Mouse (Mus musculus) splenic B cell, adult 2 months (primary cell): Measurements from ENCODE around the gene Ttll3.
A peak's percentile ranks its signal among the peaks of the same experiment; 100 is the strongest.

Experiments used
- DNase-seq: peaks from one replicate; pipeline ENCODE4 v3.0.0-alpha.2; 2011; ENCODE audit warnings: low read depth, low spot score
- H3K27me3 ChIP-seq: 2 replicates; pipeline ENCODE4 v1.6.1; 2012; ENCODE audit warnings: mild to moderate bottlenecking, low read length, moderate library complexity, mixed read lengths; ENCODE audit not compliant: control insufficient read depth, poor library complexity, insufficient read depth, severe bottlenecking
- H3K36me3 ChIP-seq: 2 replicates; pipeline ENCODE4 v1.6.1; 2012; ENCODE audit warnings: mild to moderate bottlenecking, low read length, moderate library complexity, mixed read lengths; ENCODE audit not compliant: control insufficient read depth, poor library complexity, insufficient read depth, severe bottlenecking

The Ttll3 gene

DNA sequence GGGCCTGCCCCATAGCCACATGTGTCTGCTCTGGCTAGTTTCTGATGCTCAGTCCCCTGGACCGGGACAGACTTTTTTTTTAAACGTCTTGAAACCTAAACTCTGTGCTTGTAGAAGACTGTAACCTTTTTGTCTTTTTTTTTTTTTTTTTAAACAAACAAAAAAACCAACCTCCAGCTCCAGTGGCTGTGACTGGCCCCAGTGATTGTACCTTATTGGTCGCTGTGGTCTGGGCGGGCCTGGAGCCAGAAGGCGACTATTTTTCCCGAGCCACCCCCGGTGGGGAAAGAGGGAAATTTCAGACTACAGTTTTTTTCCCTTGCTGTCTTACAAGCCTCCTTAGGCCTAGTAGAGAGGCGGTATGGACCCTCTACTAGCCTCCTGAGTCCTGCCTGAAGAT, at the start of gene Ttll3:
Gene Ttll3 (plus strand): TSS at position 301 of the 400 bp plus-strand sequence.
- peaks cover 20% of the 10 kb centered on the region for H3K36me3 ChIP-seq
- DNase-seq: no peak

DNA sequence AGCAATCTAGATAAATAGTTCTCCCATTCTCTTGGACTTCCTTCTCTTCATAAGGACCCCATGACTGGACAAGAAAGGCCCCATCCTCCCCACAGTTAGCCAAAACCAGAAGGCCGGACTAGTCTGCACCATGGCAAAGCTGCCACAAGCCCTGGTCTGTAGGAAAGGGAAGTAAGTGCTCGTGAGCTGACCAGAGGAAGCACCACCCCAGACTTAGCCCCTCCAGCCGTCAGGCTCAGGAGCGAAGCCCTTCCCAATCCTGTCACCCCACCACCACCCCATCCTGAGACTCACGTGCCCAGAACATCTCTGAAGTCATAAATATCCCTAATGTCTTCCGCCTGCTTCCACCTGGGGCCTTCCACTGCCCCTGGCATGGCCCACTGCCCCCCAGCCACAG, 47.5 kb upstream of the Ttll3 start:
- no peaks in the 10 kb centered on the region for H3K36me3 ChIP-seq
- H3K27me3 ChIP-seq: no peaks in the 10 kb centered on the region
- no peak for DNase-seq

More for the DNA sequence above, at the start of gene Ttll3:
- no peaks in the 10 kb centered on the region for H3K27me3 ChIP-seq

DNA sequence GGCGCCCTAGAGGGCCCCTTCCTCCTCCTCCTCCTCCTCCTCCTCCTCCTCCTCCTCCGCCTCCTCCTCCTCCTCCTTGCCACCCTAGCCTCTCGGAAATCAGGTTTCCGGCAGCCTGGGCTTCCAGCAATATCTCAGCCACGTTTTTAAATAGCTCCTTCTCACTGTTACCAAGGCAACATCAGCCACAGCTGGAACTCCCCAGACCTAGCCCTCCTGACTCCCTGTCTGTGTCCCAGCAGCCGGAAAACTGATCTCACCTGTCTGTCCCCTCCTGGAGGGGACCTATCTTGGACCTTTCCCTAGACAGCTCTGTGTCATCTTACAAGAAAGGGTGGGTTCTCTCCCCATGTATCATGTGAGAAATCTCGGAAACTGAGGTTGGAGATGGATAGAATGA, 46.8 kb upstream of the Ttll3 start:
- DNase-seq: no peak
- Histone ChIP-seq H3K36me3 (no peaks in the 10 kb centered on the region), H3K27me3 (no peaks in the 10 kb centered on the region)

DNA sequence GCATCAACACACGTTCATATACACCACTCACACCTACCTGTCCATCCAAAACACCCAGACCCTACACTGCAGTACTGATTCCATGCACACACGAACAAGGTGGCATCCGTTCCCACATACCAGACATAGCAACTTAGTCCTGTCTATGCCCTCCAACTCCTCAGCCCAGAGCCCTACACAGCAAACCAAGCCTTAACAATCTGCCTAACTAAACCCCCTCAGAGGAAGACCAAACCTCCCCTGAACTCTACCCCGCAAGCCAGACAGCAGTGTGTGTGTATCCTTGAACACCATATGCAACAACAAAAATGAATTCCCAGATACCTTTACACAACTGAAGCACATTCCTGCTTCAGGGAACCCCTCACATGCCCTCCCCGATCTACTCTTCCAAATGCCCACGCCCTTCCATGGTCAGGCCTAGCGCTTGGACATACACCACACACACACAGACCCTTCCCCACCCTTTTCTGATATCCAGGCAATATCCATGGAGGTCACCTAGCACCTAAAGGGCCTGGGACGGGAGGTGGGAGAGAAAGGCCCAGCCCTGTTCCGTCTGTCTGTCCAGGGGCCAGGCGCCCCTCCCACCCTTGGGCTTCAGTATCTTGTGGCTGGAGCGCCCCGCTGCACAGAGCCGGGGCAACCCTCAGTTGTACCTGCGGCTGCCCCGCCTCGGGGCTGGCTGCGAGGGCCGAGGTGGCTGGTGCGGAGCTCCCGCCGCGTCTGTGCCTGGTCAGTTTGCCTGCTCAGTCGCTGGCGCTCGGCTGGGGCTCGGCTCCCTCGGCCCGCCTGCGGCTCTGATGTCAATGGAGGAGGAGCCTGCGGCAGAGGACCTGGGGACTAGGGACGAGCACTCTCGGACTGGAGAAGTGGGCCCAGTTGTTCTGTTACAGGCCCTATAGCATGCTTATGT, 45.6 kb upstream of the Ttll3 start, which contains the start of gene Camk1:
Gene Camk1 (minus strand): TSS at position 808 of the 916 bp plus-strand sequence.
- no peaks in the 10 kb centered on the region for H3K27me3 ChIP-seq
- DNase-seq: peak; percentile 21

DNA sequence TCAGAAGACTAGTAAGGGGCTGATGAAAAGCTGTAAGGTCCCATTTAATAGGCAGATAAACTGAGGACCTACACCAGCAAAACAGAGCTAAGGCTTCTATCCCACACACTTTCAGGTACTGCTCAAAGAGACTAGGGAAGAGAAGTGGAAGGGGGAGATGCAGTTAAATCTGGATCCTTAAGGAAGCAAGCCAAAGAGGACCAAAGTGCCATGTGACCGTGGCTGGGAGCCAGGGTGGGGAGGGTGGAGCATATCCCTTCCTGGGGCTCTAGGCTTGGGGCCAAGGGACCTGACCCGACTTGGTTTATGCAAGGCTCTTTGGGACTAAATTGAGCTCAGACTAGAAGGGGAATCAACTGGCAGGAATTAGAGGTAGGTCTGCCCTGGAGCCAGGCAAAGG, 44.7 kb upstream of the Ttll3 start:
- DNase-seq: no peak
- Histone ChIP-seq H3K36me3 (no peaks in the 10 kb centered on the region), H3K27me3 (no peaks in the 10 kb centered on the region)

More for the DNA sequence above, 45.6 kb upstream of the Ttll3 start, which contains the start of gene Camk1:
- no peaks in the 10 kb centered on the region for H3K36me3 ChIP-seq

DNA sequence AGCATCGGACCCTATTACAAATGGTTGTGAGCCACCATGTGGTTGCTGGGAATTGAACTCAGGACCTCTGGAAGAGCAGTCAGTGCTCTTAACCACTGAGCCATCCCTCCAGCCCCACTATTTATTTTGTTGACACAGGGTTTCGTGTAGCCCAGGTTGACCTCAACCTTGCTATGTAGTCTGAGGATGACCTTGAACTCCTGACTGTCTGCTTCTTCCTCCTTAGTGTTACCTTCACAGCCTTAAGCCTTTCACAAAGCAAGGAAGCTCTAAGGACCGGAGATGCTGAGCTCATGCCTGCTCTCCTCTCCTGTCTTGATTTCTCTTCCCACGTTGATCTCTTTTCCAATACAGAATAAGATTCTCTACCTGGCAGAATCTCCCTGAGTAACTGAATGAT, 42.2 kb upstream of the Ttll3 start:
- no peaks in the 10 kb centered on the region for H3K27me3 ChIP-seq
- DNase-seq: no peak
- no peaks in the 10 kb centered on the region for H3K36me3 ChIP-seq

DNA sequence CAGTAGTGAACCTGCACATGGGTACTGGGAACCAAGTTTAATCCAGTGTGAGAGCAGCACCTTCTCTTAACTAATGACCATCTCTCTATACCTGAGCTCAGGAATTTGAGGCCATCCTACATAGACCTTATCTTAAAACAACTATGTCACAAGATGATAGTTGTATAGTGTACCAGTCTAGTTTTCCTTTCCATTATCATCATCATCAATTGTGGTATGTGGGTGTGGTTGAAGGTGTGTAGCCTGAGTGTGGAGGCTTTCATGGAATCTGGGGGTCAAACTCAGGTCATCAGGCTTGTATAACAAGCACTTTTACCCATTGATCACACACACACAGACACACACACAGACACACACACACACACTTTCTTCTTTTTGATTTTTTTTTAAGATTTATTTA, 38.5 kb upstream of the Ttll3 start:
- no peak for DNase-seq
- 0 out of 2 replicates have a peak, but pooled peaks cover 2% of the 10 kb centered on the region for H3K27me3 ChIP-seq
- H3K36me3 ChIP-seq: no peaks in the 10 kb centered on the region

DNA sequence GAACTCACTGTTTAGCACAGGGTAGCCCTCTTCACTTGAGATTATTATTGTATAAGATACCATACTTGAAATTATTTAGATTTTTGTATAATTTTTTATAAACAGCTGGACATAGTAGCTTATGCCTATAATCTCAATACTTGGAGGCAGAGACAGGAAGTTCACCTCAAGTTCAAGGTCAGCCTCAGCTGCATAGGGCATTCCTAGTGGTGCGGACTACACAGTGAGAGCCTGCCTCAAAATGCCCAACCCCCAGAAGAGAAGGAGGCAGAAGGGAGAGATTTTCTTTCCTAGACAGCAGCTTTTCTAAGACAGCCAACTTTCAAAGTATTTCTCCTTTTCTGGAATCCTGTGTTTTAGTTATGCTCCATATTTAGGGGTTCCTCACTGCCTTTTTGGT, 37.9 kb upstream of the Ttll3 start:
- no peaks in the 10 kb centered on the region for H3K36me3 ChIP-seq
- no peak for DNase-seq
- H3K27me3 ChIP-seq: 0 out of 2 replicates have a peak, but pooled peaks cover 2% of the 10 kb centered on the region

DNA sequence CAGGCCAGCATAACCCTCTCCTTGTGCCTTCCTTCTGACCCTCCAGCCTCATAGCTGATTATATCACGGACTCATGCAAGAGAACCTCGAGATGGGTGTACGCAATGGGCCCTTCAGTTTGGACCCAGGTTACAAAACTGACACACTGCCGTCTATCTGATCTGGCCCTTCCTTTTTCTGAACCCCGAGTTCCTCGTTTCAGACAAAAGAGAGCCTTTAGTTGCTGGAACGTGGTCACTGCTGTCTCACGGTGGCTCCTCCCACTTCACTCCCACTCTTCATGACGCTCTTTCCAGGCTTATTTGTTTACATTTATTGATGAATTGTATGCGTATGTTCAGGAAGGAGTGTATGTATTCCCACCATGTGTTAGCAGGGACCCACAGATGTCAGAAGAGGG, 37.4 kb upstream of the Ttll3 start:
- Histone ChIP-seq H3K36me3 (no peaks in the 10 kb centered on the region), H3K27me3 (0 out of 2 replicates have a peak, but pooled peaks cover 2% of the 10 kb centered on the region)
- DNase-seq: no peak

DNA sequence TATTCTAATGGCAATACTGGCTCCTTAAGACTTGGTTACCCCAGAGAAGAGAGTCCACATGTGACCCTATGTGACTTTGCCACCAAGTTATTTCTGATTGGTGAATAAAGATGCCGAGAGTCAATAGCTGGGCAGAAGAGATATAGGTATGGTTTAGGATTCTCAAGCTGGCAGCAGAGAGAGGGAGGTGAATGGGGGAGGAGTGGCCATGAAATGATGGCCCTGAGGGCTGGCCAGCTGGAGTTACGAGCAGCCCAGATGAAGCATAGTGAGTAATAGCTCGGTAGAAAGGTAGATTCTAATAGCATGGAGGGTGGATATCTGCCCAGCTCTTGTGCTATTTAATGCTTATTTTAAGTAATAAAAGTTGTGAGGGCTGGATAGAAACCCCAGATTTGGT, 36.2 kb upstream of the Ttll3 start:
- Histone ChIP-seq H3K36me3 (no peaks in the 10 kb centered on the region), H3K27me3 (0 out of 2 replicates have a peak, but pooled peaks cover 2% of the 10 kb centered on the region)
- no peak for DNase-seq

DNA sequence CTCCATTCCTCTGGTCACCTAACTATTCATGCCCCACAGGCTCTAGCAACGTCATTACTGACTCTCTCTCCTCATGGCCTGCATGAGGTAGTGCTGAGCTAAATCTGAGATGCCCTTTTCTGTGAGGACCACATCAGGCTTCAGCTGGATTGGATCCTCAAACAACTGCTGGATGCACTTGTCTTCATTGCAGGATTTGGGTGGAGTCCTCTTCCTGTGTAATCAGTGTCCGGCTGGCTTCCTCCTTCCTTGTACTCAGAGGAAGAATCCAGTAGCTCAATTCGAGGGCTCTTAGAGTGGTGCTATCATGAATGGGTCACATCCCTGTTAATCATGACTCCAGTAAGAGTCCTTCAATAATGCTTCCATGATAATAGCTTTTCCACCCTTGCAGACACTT, 35.4 kb upstream of the Ttll3 start:
- no peak for DNase-seq
- H3K27me3 ChIP-seq: 0 out of 2 replicates have a peak, but pooled peaks cover 2% of the 10 kb centered on the region
- H3K36me3 ChIP-seq: no peaks in the 10 kb centered on the region

DNA sequence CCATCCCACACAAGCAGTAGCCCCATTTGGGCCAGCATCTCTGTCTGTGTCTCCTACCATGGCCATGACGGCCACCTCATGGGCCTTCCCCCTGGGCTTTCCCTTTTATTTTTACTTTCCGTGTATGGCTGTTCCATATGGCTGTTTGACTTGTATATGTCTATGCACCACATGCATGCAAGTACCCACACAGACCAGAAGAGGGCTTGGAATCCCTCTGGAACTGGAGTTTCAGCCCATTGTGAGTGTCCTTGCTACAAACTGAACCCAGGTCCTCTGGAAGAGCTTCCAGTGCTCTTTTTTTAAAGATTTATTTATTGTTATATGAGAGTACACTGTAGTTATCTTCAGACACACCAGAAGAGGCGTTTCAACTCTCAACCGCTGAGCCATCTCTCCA, 27.6 kb upstream of the Ttll3 start:
- Histone ChIP-seq H3K36me3 (no peaks in the 10 kb centered on the region), H3K27me3 (no peaks in the 10 kb centered on the region)
- no peak for DNase-seq

DNA sequence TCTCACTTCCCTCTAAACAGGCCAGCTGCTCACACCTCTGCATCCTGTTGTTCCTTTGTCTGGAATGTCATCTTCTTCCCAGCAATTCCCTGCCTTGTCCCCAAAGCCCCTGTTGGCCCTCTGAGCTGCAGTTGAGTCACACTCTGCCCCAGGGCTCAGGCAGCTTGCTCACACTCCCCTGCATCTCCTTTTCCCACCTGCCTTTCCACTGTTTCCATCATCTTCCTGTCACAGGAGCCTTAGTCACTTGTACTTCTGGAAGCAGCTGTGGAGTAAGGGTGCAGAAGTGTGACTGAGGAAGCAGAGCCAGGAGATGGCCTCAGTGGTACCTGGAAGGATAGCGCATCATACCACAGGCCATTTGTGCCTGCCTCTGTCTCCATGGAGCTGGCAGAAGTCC, 26.8 kb upstream of the Ttll3 start:
- no peak for DNase-seq
- Histone ChIP-seq H3K27me3 (no peaks in the 10 kb centered on the region), H3K36me3 (peaks cover 2% of the 10 kb centered on the region; the same call in 1 of the 2 replicates)

DNA sequence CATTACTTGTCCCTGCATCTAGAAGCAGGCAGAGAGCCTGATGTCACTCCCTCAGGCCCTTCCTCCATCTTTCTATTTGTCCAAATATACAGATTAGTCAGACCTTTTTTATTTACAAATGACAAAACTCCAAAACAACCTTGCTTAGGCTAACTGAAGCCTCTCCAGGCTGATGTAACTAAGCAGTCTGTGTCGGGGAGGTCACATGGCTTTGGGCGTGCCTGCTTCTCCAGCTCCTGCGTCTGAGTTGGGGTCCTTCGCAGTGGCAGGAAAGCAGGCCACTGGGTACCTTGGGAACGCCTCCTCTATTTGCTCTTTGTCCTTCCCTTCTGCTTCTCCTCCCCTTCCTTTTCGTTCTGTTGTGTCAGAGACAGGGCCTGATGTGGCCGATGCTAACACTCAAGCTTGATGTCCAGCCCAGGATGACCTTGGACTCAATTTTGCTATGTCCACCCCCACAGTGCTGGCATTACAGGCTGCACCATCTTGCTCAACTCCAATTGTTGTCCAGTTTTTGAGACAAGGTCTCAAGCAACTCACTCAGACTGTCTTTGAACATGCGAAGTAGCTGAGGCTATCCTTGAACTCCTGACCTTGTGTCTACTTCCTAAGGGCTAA, 24.4 kb upstream of the Ttll3 start:
- H3K27me3 ChIP-seq: no peaks in the 10 kb centered on the region
- no peak for DNase-seq

DNA sequence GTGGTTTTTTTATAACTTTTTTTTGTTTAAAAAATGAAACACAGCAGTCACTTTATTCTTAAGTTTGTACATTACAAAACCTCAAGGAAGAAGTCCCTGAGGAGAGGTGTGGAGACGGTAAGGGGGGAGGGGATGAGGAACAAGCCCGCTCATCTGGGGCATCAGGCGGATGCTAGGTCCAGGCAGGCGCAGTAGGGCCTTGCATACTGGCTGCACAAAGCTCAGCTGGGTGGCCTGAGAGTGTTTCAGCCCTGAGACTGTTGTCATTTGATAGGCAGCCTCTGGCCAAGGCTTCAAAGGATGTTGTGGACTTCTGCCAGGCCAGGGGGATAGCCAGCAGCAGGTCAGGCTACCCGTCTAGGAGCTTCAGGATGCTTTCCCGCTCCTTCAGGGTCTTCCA, 22.4 kb upstream of the Ttll3 start:
- DNase-seq: no peak
- H3K27me3 ChIP-seq: no peaks in the 10 kb centered on the region

More for the DNA sequence above, 24.4 kb upstream of the Ttll3 start:
- peaks cover 3% of the 10 kb centered on the region; the same call in 1 of the 2 replicates for H3K36me3 ChIP-seq

More for the DNA sequence above, 22.4 kb upstream of the Ttll3 start:
- peaks cover 6% of the 10 kb centered on the region; the same call in 1 of the 2 replicates for H3K36me3 ChIP-seq
